Mouse (Mus musculus): ENCODE data around the gene Tmem8b. TPM values are rescaled to one million over a fixed set of nuclear protein-coding genes. Genes with fewer than 3 reads are reported as not detected.

Tmem8b gene
- total RNA-seq, 4 experiments from 2014 or later, result 56.5 to 59.6 (median 57.4) TPM

- peak; percentile 91 to 96 for DNase-seq (ENCODE audit: low spot score in 2 of 2)
These were observed 12.2 kb upstream of the Tmem8b start, which contains the start of gene Hint2 for GRCm38 (mm10) chr4:43656339-43657109. Gene Hint2, minus strand, starts transcription at chr4:43656466.

- DNase-seq (ENCODE audit: low spot score in 2 of 2), result peak in 1 of 2 experiments; percentile 47
These were observed 11.6 kb upstream of the Tmem8b start for GRCm38 (mm10) chr4:43657146-43657545.

- DNase-seq (ENCODE audit: low spot score in 2 of 2), result no peak
These were observed 2.4 kb upstream of the Tmem8b start for GRCm38 (mm10) chr4:43666412-43666811.

GRCm38 (mm10) chr4:43669428-43669794, 640 bp downstream of the Tmem8b start:
- DNase-seq (ENCODE audit: low spot score in 2 of 2), result peak in 1 of 2 experiments; percentile 24

GRCm38 (mm10) chr4:43672070-43672469, 3.3 kb downstream of the Tmem8b start:
- peak; percentile 60 to 63 for DNase-seq (ENCODE audit: low spot score in 2 of 2)

- DNase-seq (ENCODE audit: low spot score in 2 of 2), result no peak
These were observed 4.9 kb downstream of the Tmem8b start for GRCm38 (mm10) chr4:43673703-43674102.

GRCm38 (mm10) chr4:43674974-43675373, 6.2 kb downstream of the Tmem8b start:
- DNase-seq (ENCODE audit: low spot score in 2 of 2), result no peak

GRCm38 (mm10) chr4:43675608-43676007, 6.8 kb downstream of the Tmem8b start:
- no peak for DNase-seq (ENCODE audit: low spot score in 2 of 2)

GRCm38 (mm10) chr4:43678541-43678940, 9.8 kb downstream of the Tmem8b start:
- no peak for DNase-seq (ENCODE audit: low spot score in 2 of 2)

- DNase-seq (ENCODE audit: low spot score in 2 of 2), result no peak
These were observed 10.8 kb downstream of the Tmem8b start for GRCm38 (mm10) chr4:43679416-43680043.

GRCm38 (mm10) chr4:43690021-43690420, 21.2 kb downstream of the Tmem8b start:
- no peak for DNase-seq (ENCODE audit: low spot score in 2 of 2)

- DNase-seq (ENCODE audit: low spot score in 2 of 2), result no peak
These were observed 22.3 kb downstream of the Tmem8b start for GRCm38 (mm10) chr4:43691026-43691425.

- DNase-seq (ENCODE audit: low spot score in 2 of 2), result no peak
These were observed 25.1 kb downstream of the Tmem8b start for GRCm38 (mm10) chr4:43693806-43694241.

- no peak for DNase-seq (ENCODE audit: low spot score in 2 of 2)
These were observed 25.9 kb downstream of the Tmem8b start for GRCm38 (mm10) chr4:43694439-43695248.

- no peak for DNase-seq (ENCODE audit: low spot score in 2 of 2)
These were observed 26.5 kb downstream of the Tmem8b start for GRCm38 (mm10) chr4:43695249-43695671.

- DNase-seq (ENCODE audit: low spot score in 2 of 2), result no peak
These were observed 27.8 kb downstream of the Tmem8b start for GRCm38 (mm10) chr4:43696561-43696960.

GRCm38 (mm10) chr4:43700707-43701106, 31.9 kb downstream of the Tmem8b start, which contains the start of gene Olfr70:
Gene Olfr70, minus strand, starts transcription at chr4:43700807.
- no peak for DNase-seq (ENCODE audit: low spot score in 2 of 2)

- DNase-seq (ENCODE audit: low spot score in 2 of 2), result no peak
These were observed 34.7 kb downstream of the Tmem8b start for GRCm38 (mm10) chr4:43703439-43703838.

- DNase-seq (ENCODE audit: low spot score in 2 of 2), result no peak
These were observed 35.1 kb downstream of the Tmem8b start for GRCm38 (mm10) chr4:43703851-43704250.

- DNase-seq (ENCODE audit: low spot score in 2 of 2), result no peak
These were observed 37.2 kb downstream of the Tmem8b start for GRCm38 (mm10) chr4:43705991-43706390.

- DNase-seq (ENCODE audit: low spot score in 2 of 2), result no peak
These were observed 41.1 kb downstream of the Tmem8b start, which contains the start of gene Olfr71 for GRCm38 (mm10) chr4:43709869-43710268. Gene Olfr71, minus strand, starts transcription at chr4:43710255.

- peak in 1 of 2 experiments; percentile 74 for DNase-seq (ENCODE audit: low spot score in 2 of 2)
These were observed 43.0 kb downstream of the Tmem8b start for GRCm38 (mm10) chr4:43711821-43712220.
